ENCODE assay signal across 8 mouse cellular contexts in the genomic region with DNA sequence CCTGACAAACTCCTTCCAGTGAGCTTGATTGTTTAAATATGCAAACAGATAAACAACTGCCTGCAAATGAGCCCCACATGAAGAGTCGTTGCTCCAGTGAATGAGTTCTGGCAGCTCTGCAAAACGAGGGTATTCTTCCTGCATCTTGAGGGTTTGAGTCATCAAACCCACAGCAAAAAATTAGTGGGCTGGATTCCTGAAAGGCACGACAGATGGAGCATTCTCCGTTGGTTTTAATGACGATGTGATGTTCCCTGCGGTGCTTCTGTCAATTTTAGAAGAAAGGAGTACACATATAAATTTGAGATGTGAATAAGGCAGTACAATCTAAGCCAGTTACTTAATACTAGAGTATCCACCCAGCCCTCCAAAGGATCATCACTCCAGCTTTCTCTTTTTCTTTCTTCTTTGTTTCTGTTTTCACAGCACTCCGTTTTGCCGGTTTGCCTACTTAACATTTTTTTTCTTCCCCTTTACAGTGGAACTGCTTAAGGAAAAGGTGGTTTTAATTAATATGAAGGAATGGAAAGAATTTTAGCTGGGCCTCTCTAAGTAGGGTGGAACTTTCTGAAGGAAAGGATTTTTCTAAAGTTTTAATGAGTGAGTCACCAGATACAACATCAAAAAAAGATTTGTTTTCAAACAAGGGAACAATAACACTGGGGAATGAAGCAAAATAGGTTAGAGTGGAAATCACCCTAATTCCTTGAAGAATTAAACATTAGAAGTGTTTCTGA. TPM values are rescaled to one million over a fixed set of nuclear protein-coding genes. Genes with fewer than 3 reads are reported as not detected.
DNase-seq lines count a peak whose midpoint lies in the region; ATAC-seq and TF ChIP-seq lines count a peak whose summit lies in the region.

No protein-coding gene starts in this region.

- intact Hi-C loops in heart, postnatal 36 days (cut with DNase I) = no loop called here

- WGBS in lung, embryonic 15.5 days = 18% methylated on average over 8 of the region's 8 CpGs
- WGBS in embryonic facial prominence, embryonic 11.5 days = 4% methylated on average over 8 of the region's 8 CpGs
- 5% methylated on average over 8 of the region's 8 CpGs for WGBS in hindbrain, postnatal 0 days
- WGBS in midbrain, embryonic 12.5 days = 13% methylated on average over 8 of the region's 8 CpGs

- no peak overlapping the region for H3K9ac ChIP-seq in lung, embryonic 15.5 days
- H3K9ac ChIP-seq in embryonic facial prominence, embryonic 11.5 days (replicated peaks; ENCODE audit: low read length) = no peak overlapping the region
- 0 out of 2 replicates have a peak overlapping the region, but pooled peaks have one; percentile 78 for H3K9ac ChIP-seq in hindbrain, postnatal 0 days (replicated peaks; ENCODE audit: low read length)
- no peak overlapping the region for H3K9ac ChIP-seq in midbrain, embryonic 12.5 days (replicated peaks)

- no peak for DNase-seq in lung, postnatal 4 days
- DNase-seq in embryonic facial prominence, embryonic 11.5 days (ENCODE audit: low spot score) = peak; percentile 58
- peak; percentile 63 for DNase-seq in hindbrain, postnatal 0 days (ENCODE audit: low spot score)
- no peak for DNase-seq in heart, postnatal 36 days
- no peak for DNase-seq in adrenal gland, postnatal 14 days

- H3K4me3 ChIP-seq in lung, embryonic 15.5 days = no peak overlapping the region
- no peak overlapping the region for H3K4me3 ChIP-seq in embryonic facial prominence, embryonic 11.5 days (ENCODE audit: low read depth, low read length)
- no peak overlapping the region for H3K4me3 ChIP-seq in hindbrain, postnatal 0 days (ENCODE audit: low read length)
- H3K4me3 ChIP-seq in midbrain, embryonic 12.5 days = no peak overlapping the region

- no peaks in the 10 kb centered on the region for H3K4me1 ChIP-seq in lung, embryonic 15.5 days
- no peaks in the 10 kb centered on the region for H3K4me1 ChIP-seq in embryonic facial prominence, embryonic 11.5 days (ENCODE audit: control insufficient read depth, insufficient read depth, low read length)
- H3K4me1 ChIP-seq in hindbrain, postnatal 0 days (ENCODE audit: insufficient read depth, low read length) = peaks cover 4% of the 10 kb centered on the region; the same call in 1 of the 2 replicates
- H3K4me1 ChIP-seq in midbrain, embryonic 12.5 days = peaks cover 12% of the 10 kb centered on the region

- no peak overlapping the region for H3K27ac ChIP-seq in lung, embryonic 15.5 days
- peak overlapping the region; percentile 87; the same call in 1 of the 2 replicates for H3K27ac ChIP-seq in embryonic facial prominence, embryonic 11.5 days (replicated peaks; ENCODE audit: low read depth, low read length)
- peak overlapping the region; percentile 89 for H3K27ac ChIP-seq in hindbrain, postnatal 0 days
- no peak overlapping the region for H3K27ac ChIP-seq in midbrain, embryonic 12.5 days (replicated peaks)

- H3K4me2 ChIP-seq in lung, embryonic 15.5 days = peak overlapping the region; percentile 60; the same call in 1 of the 2 replicates
- H3K4me2 ChIP-seq in embryonic facial prominence, embryonic 11.5 days (ENCODE audit: low read depth, low read length) = no peak overlapping the region
- H3K4me2 ChIP-seq in hindbrain, postnatal 0 days (ENCODE audit: low read depth, low read length) = peak overlapping the region; percentile 82
- peak overlapping the region; percentile 68; the same call in 1 of the 2 replicates for H3K4me2 ChIP-seq in midbrain, embryonic 12.5 days (replicated peaks)

- no peak for ATAC-seq in lung, embryonic 15.5 days (ENCODE audit: borderline replicate concordance, extremely low read depth, low FRiP score, low TSS enrichment)
- no peak for ATAC-seq in embryonic facial prominence, embryonic 11.5 days (replicated peaks; ENCODE audit: insufficient number of reproducible peaks, low FRiP score, low TSS enrichment, low read depth)
- ATAC-seq in hindbrain, postnatal 0 days = no peak; the same call in 1 of the 2 replicates
- no peak for ATAC-seq in midbrain, embryonic 12.5 days (ENCODE audit: low FRiP score, low read depth)
- no peak for ATAC-seq in activated CD4-positive, CD25-positive, alpha-beta regulatory T cell, adult 4 months

- no peak for TF ChIP-seq CTCF in hindbrain, postnatal 0 days (IDR thresholded peaks at IDR 0.05; ENCODE audit: low read depth)

- H3K9me3 ChIP-seq in lung, embryonic 15.5 days = no peaks in the 10 kb centered on the region
- no peaks in the 10 kb centered on the region for H3K9me3 ChIP-seq in embryonic facial prominence, embryonic 11.5 days (replicated peaks; ENCODE audit: control insufficient read depth, low read length)
- H3K9me3 ChIP-seq in hindbrain, postnatal 0 days (ENCODE audit: low read length) = no peaks in the 10 kb centered on the region
- H3K9me3 ChIP-seq in midbrain, embryonic 12.5 days = peaks cover 6% of the 10 kb centered on the region; the same call in 1 of the 2 replicates

- no peaks in the 10 kb centered on the region for H3K36me3 ChIP-seq in lung, embryonic 15.5 days
- H3K36me3 ChIP-seq in embryonic facial prominence, embryonic 11.5 days (replicated peaks; ENCODE audit: control insufficient read depth, insufficient read depth, low read depth, low read length) = no peaks in the 10 kb centered on the region
- H3K36me3 ChIP-seq in hindbrain, postnatal 0 days (ENCODE audit: insufficient read depth, low read length) = no peaks in the 10 kb centered on the region
- H3K36me3 ChIP-seq in midbrain, embryonic 12.5 days = no peaks in the 10 kb centered on the region

- no peaks in the 10 kb centered on the region for H3K27me3 ChIP-seq in lung, embryonic 15.5 days
- no peaks in the 10 kb centered on the region for H3K27me3 ChIP-seq in embryonic facial prominence, embryonic 11.5 days (ENCODE audit: control insufficient read depth, insufficient read depth, low read length)
- H3K27me3 ChIP-seq in hindbrain, postnatal 0 days (ENCODE audit: insufficient read depth, low read length) = no peaks in the 10 kb centered on the region
- H3K27me3 ChIP-seq in midbrain, embryonic 12.5 days = no peaks in the 10 kb centered on the region

RNA-seq across cellular contexts. Expression of a gene that starts 1.1 kb away (rescaled TPM):
- 2.9 and 3.2 TPM in 2 replicates for polyA plus RNA-seq in lung, embryonic 15.5 days (2015; fragmentation: Nextera tagmentation; extraction: Ambion mirVana)
- polyA plus RNA-seq in embryonic facial prominence, embryonic 11.5 days (2014; fragmentation: Nextera tagmentation; extraction: Ambion mirVana) = 0.49 and 0.63 TPM in 2 replicates
- 0.37 and 0.54 TPM in 2 replicates for total RNA-seq in hindbrain, postnatal 0 days (2014; rRNA removed)
- polyA plus RNA-seq in hindbrain, postnatal 0 days (2015; fragmentation: Nextera tagmentation; extraction: Ambion mirVana) = 0.74 and 0.81 TPM in 2 replicates
- polyA plus RNA-seq in midbrain, embryonic 12.5 days (2016; fragmentation: Nextera tagmentation; extraction: Ambion mirVana) = 0.59 and 1.0 TPM in 2 replicates
- not detected for polyA plus RNA-seq in activated CD4-positive, CD25-positive, alpha-beta regulatory T cell, adult 4 months (2017; shearing (Covaris generic))
- total RNA-seq in heart, postnatal 36 days (2021) = under 1 TPM; 0.36 to 0.65 TPM
- total RNA-seq in adrenal gland, postnatal 14 days (2021) = 3.5 and 6.3 TPM in 2 replicates

Comparison
In these comparisons a context has a peak if more than half of its experiments do, and no peak if none do; other contexts are left out.
1. H3K27ac ChIP-seq: peak in embryonic facial prominence, embryonic 11.5 days (single experiment) and hindbrain, postnatal 0 days (single experiment); none in lung, embryonic 15.5 days (single experiment) and midbrain, embryonic 12.5 days (single experiment).
2. DNase-seq: peak in embryonic facial prominence, embryonic 11.5 days (single experiment) and hindbrain, postnatal 0 days (single experiment); none in lung, postnatal 4 days (0 of 2), heart, postnatal 36 days (0 of 2) and adrenal gland, postnatal 14 days (single experiment).